8 mouse cellular contexts compared by ENCODE assay signal in the genomic region with DNA sequence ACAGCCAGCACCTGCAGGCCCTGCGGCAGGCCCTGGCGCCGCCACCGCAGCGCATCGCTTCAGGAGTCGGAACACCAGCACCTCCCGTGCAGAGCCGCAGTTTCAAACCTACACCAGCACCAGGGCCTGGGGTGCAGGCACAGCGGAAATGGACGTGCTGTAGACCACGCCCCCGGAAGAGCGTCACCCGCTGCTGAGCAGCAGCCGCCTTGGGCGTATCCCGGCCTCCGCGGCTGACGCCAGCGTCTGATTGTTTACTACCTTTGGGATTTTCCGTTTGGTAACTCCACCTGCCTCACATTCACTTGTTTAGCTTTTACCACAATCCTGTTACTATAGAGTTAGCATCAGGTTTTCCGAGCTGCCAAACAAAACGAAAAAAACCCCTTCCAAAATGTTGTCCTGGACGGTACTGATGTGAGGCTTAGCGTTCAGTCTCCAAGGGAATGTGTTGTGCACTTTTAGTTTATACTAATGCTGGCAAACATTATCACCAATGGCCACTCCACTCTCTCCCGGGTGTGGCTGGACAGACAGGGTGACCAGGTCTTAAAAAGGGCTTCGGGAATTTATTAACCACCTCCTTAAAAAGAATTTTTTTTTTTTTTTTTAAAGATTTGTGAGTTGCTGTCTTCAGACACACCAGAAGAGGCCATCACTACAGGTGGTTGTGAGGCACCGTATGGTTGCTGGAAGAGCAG. TPM values are rescaled to one million over a fixed set of nuclear protein-coding genes. Genes with fewer than 3 reads are reported as not detected.
DNase-seq lines count a peak whose midpoint lies in the region; ATAC-seq and TF ChIP-seq lines count a peak whose summit lies in the region.

A gene (minus strand): TSS at position 150 of the 701 bp plus-strand sequence.

- no peaks in the 10 kb centered on the region for H3K4me1 ChIP-seq in ES-Bruce4 (ENCODE audit: control insufficient read depth, insufficient read depth, low read length)
- no peaks in the 10 kb centered on the region for H3K4me1 ChIP-seq in forebrain, embryonic 14.5 days (ENCODE audit: control insufficient read depth, insufficient read depth, low read length)
- H3K4me1 ChIP-seq in neural tube, embryonic 15.5 days = peaks cover 33% of the 10 kb centered on the region

- peak; percentile 96 for DNase-seq in forebrain, embryonic 14.5 days (ENCODE audit: low spot score)
- peak; percentile 93 for DNase-seq in heart, postnatal 14 days
- peak; percentile 91 for DNase-seq in layer of hippocampus, adult 11-12 months (ENCODE audit: low spot score)
- DNase-seq in lung, adult 18-20 months = peak; percentile 91 to 94
- DNase-seq in testis, postnatal 14 days (ENCODE audit: low spot score) = peak; percentile 91

- peak within 1 kb of the TSS; percentile 92 for H3K27ac ChIP-seq in ES-Bruce4 (ENCODE audit: insufficient read depth, low read length)
- H3K27ac ChIP-seq in forebrain, embryonic 14.5 days (ENCODE audit: low read depth, low read length) = peak within 1 kb of the TSS; percentile 93
- peak within 1 kb of the TSS; percentile 93 for H3K27ac ChIP-seq in neural tube, embryonic 15.5 days (replicated peaks)

- peak within 1 kb of the TSS; percentile 89 for H3K9ac ChIP-seq in ES-Bruce4 (ENCODE audit: low read depth, poor library complexity, severe bottlenecking)
- peak within 1 kb of the TSS; percentile 88 for H3K9ac ChIP-seq in forebrain, embryonic 14.5 days (ENCODE audit: low read length)
- H3K9ac ChIP-seq in neural tube, embryonic 15.5 days (replicated peaks) = peak within 1 kb of the TSS; percentile 78

- no peaks in the 10 kb centered on the region for H3K27me3 ChIP-seq in ES-Bruce4 (ENCODE audit: control insufficient read depth, insufficient read depth, low read length, poor library complexity, severe bottlenecking)
- H3K27me3 ChIP-seq in forebrain, embryonic 14.5 days (replicated peaks; ENCODE audit: control insufficient read depth, insufficient read depth, low read length) = no peaks in the 10 kb centered on the region
- H3K27me3 ChIP-seq in neural tube, embryonic 15.5 days (replicated peaks) = no peaks in the 10 kb centered on the region

- H3K4me2 ChIP-seq in forebrain, embryonic 14.5 days (ENCODE audit: low read length) = peak within 1 kb of the TSS; percentile 76
- H3K4me2 ChIP-seq in neural tube, embryonic 15.5 days = peak within 1 kb of the TSS; percentile 73

- peak; percentile 62; the same call in 1 of the 2 replicates for TF ChIP-seq EP300 in ES-Bruce4 (IDR thresholded peaks at IDR 0.05; ENCODE audit: insufficient read depth, low read depth, low read length)

- H3K36me3 ChIP-seq in ES-Bruce4 (ENCODE audit: control insufficient read depth, insufficient read depth, low read length, poor library complexity, severe bottlenecking) = peaks cover 62% of the 10 kb centered on the region
- peaks cover 68% of the 10 kb centered on the region for H3K36me3 ChIP-seq in forebrain, embryonic 14.5 days (ENCODE audit: control insufficient read depth, insufficient read depth, low read length)
- peaks cover 49% of the 10 kb centered on the region for H3K36me3 ChIP-seq in neural tube, embryonic 15.5 days

- intact Hi-C loops in heart, postnatal 14 days (cut with DNase I) = no loop called here

- no peaks in the 10 kb centered on the region for H3K9me3 ChIP-seq in ES-Bruce4 (replicated peaks; ENCODE audit: control insufficient read depth, insufficient read depth, low read length, poor library complexity, severe bottlenecking)
- no peaks in the 10 kb centered on the region for H3K9me3 ChIP-seq in forebrain, embryonic 14.5 days (replicated peaks; ENCODE audit: control insufficient read depth, low read length)
- no peaks in the 10 kb centered on the region for H3K9me3 ChIP-seq in neural tube, embryonic 15.5 days (replicated peaks)

- TF ChIP-seq POLR2A in ES-Bruce4 (IDR thresholded peaks at IDR 0.05; ENCODE audit: insufficient read depth, low read length) = peak; percentile 94

- 2% methylated on average over 30 of the region's 30 CpGs for WGBS in forebrain, embryonic 14.5 days
- under 1% methylated on average over 30 of the region's 30 CpGs for WGBS in neural tube, embryonic 15.5 days

- peak within 1 kb of the TSS; percentile 92 for H3K4me3 ChIP-seq in ES-Bruce4 (ENCODE audit: low read depth, low read length)
- H3K4me3 ChIP-seq in forebrain, embryonic 14.5 days (ENCODE audit: low read depth, low read length) = peak within 1 kb of the TSS; percentile 78
- peak within 1 kb of the TSS; percentile 60 for H3K4me3 ChIP-seq in neural tube, embryonic 15.5 days (replicated peaks)

- no peak for TF ChIP-seq CTCF in ES-Bruce4 (IDR thresholded peaks at IDR 0.05; ENCODE audit: low read depth, low read length)

- peak; percentile 88 for ATAC-seq in cerebellum, adult (ENCODE audit: insufficient number of reproducible peaks, low FRiP score, low TSS enrichment)
- peak; percentile 99 for ATAC-seq in forebrain, embryonic 14.5 days
- ATAC-seq in neural tube, embryonic 15.5 days (ENCODE audit: low FRiP score) = peak; percentile 99

RNA-seq across cellular contexts. Expression of the gene that starts here (rescaled TPM):
- 11.9 and 12.3 TPM in 2 replicates for polyA plus RNA-seq in ES-Bruce4 (2011; ENCODE audit: insufficient read depth, insufficient read length, low read depth, missing spikeins)
- 9.1 and 10.1 TPM in 2 replicates for polyA plus RNA-seq in forebrain, embryonic 14.5 days (2014; fragmentation: Nextera tagmentation; extraction: Ambion mirVana)
- 1 to 10 TPM; 3.8 to 4.1 TPM for total RNA-seq in heart, postnatal 14 days (2021)
- polyA plus RNA-seq in neural tube, embryonic 15.5 days (2015; fragmentation: Nextera tagmentation; extraction: Ambion mirVana) = 9.1 and 11.5 TPM in 2 replicates

Comparison
In these comparisons a context has a peak if more than half of its experiments do, and no peak if none do; other contexts are left out.
1. Peak in every context shown above with its lines: DNase-seq, ATAC-seq, H3K4me3 ChIP-seq and H3K27ac ChIP-seq.